Mouse (Mus musculus): ENCODE measurements around the gene Ptpn14.

Gene Ptpn14

DNA sequence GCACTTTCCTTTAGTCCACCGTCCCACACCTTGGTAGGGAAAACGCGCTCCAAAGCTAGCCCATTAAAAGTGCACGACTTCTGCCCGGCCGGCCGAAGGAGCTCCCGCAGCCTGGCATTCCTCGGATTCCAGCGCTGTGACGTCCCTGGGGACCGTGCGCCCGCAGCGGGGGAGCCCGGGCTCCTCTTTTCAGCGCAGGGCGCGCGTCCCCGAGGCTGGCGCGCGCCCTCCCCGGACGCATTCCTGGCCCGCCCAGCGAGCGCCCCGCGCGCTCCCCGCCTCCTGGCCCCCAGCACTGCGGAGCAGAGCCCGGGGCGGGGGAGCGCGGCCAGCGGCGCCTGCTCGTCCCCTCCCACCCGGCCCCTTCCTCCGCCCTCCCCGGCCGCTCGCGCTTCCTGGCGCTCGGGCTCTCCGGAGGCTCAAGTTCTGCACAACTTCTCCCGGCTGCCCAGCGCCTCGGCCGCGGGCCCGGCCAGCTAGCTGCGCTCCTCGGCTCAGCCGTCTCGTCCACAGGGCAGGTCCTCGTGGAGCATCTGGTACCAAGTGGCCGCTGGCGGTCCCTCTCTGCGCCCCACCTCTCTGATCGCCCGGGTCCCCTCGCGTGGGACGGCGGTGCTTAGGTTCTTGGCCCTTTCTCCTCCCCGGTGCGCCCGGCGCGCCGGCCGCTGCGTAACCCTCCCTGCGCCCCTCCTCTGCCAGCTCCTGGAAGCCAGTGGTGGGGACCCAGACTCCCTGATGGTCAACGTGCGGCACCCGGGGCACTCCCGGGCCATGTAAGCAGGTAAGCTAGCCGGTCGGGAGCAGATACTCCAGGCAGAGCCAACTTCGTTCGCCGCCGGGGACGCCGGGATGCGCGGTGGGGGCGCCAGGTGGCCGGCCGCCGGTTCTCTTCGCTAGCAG is at the start of gene Ptpn14:
TSS of gene Ptpn14 (plus strand) at position 385 of the 900 bp plus-strand sequence.
- POLR2A ChIA-PET: interaction anchor here in 3 of 4 experiments (0.6 to 2.2 kb wide), 40 partner anchors 9 to 808 kb away, joined by 3 to 12 read pairs (median 4); partner anchors contain the start of gene Cenpf (in 2 of the 3)
- CTCF ChIA-PET: interaction anchor here (0.6 to 2.5 kb wide), 11 partner anchors 118 to 200 kb away, joined by 3 to 11 read pairs (median 4); no protein-coding TSS in a partner anchor

DNA sequence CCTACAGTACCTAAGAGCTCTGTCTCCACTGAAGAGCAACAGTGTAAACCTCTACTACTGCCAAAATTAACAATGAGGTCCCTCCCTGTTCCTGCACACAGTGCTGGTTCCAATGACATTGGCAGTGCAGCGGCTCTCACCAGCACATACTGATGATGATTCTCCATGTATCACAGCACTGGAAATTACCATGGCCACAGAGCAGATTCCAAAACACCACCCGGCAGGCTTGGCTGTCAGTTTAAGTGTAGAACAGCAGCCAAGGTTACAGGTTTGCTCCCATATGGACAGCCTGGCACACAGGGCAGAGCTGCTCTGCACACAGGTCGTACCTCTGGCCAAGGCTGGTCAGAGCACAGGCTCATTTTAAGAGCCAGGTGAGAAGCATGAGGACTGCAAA is 48.5 kb upstream of the Ptpn14 start:
- ChIA-PET POLR2A (interaction anchor here in 2 of 4 experiments (0.6 kb wide), 2 partner anchors 336 to 681 kb away, joined by 3 to 5 read pairs; no protein-coding TSS in a partner anchor), CTCF (no interaction called here)

DNA sequence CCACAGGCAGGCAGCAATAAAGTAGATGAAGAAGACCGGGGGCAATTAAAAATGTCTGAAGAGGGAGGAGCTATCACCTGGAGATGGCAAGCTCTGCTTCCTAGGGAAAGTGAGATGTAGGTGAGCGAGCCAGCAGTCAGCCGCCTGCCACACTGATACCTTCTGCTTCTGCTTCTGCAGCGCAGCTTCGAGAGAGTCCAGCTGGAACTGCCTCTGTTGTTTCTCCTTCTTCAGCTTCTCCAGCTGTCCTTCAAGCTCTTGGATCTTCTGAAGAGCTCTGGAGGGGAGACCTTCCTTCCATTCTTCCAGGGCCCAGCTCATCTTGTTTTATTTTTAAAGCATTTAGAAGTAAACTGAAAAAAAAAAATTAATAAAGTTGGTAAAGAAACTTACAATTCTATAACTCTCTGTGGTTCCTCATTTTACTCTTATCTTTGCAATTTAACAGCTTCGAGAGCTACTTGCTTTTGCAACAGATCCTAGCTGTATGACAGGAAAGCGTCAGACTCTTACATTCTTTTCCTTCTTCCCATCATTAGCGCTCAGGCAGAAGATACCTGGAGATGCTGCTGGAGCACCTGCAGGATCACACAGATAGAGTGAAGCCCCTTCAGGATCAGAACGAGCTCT is 43.2 kb upstream of the Ptpn14 start:
- CTCF ChIA-PET: interaction anchor here in 1 of 4 experiments (1.0 kb wide), 1 partner anchor 458 kb away, joined by 6 read pairs; no protein-coding TSS in a partner anchor
- POLR2A ChIA-PET: interaction anchor here in 3 of 4 experiments (0.7 to 2.3 kb wide), 5 partner anchors 11 to 204 kb away, joined by 3 to 4 read pairs (median 3); no protein-coding TSS in a partner anchor

DNA sequence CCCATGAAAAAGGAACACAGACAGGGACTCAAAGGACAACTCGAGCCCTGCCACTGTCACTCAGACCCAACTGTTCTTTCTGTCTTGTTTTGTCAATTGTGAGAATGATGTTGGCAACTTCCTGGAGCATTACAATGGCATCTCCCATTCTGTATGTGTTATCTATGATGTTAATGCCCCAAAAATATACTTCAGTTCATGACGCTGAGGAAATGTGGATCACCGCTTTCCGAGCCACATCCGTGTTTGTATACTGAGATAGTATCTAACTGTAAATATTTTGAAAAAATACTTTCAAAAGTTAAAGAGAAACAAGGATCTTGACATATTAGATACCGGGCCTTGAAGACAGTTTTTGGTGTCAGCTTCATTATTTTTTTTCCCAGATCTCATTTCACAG is 42.0 kb upstream of the Ptpn14 start:
- ChIA-PET CTCF (interaction anchor here in 1 of 4 experiments (1.0 kb wide), 1 partner anchor 459 kb away, joined by 6 read pairs; no protein-coding TSS in a partner anchor), POLR2A (interaction anchor here in 1 of 4 experiments (0.6 to 2.3 kb wide), 6 partner anchors 22 to 1880 kb away, joined by 3 to 4 read pairs (median 4); partner anchors contain the start of gene Kctd3)

DNA sequence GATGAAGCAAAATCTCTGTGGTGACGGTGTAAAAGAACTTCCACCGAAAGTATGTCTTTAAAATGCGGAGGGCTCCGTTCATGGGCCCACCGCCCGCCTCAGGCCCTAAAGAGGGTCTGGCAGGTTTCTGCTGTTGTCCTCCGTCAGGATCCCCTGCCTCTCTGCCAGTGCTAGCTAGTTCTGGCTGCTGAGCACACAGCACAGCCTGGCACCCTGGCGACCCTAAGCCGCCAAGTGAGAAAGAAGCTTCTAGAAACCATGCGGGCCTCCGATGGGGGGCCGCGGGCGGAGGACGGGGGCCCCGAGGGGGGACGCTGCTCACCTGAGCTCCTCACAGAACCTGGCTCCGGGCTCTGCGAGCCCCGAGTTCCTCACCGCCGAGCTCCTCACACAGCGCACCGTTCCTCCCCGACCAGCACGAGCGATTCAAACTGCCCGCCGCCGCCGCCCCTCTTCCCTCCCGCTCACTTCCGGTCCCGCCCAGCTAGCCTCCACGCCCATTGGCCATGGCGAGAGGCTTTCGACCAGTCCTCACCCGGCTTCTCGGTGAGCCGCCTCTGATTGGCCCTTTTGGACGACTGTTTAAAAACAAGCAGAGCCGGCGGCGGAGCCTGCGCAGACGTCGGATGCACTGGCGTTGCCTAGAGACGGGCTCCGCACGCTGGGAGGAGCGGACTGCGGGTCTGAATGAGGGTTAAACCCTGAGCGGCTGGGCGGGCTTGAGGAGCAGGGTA is 40.2 kb upstream of the Ptpn14 start, which contains the start of gene Cenpf:
TSS of gene Cenpf (minus strand) at position 433 of the 734 bp plus-strand sequence.
- POLR2A ChIA-PET: interaction anchor here in 3 of 4 experiments (0.6 to 1.6 kb wide), 23 partner anchors 8 to 675 kb away, joined by 3 to 6 read pairs (median 4); partner anchors contain the start of genes Ptpn14 (in 1 of the 3) and Smyd2 (in 1 of the 3)
- CTCF ChIA-PET: interaction anchor here in 2 of 4 experiments (1.0 to 1.4 kb wide), 3 partner anchors 10 to 196 kb away, joined by 3 to 7 read pairs (median 4); no protein-coding TSS in a partner anchor

DNA sequence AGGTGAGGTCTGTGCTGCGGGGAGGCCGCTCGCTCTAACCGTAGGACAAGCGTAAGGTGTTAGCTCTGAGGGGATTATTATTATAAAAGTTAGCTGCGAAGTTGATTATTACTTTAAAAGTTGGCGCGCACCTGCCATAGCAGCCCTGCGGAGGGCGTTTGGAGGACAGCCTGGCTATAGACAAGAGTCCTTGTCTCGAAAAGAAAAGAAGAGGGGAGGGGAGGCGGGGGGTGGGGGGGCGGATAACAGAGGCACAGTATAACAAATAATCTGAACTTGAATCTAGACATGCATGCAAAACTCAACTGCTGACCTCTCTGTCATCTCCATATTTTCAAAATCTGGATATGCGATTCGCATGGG is 39.7 kb upstream of the Ptpn14 start:
- ChIA-PET POLR2A (interaction anchor here in 2 of 4 experiments (0.6 to 1.6 kb wide), 17 partner anchors 8 to 234 kb away, joined by 3 to 6 read pairs (median 4); partner anchors contain the start of gene Smyd2 (in 1 of the 2)), CTCF (interaction anchor here in 2 of 4 experiments (1.0 to 1.4 kb wide), 3 partner anchors 11 to 195 kb away, joined by 3 to 7 read pairs (median 4); no protein-coding TSS in a partner anchor)

DNA sequence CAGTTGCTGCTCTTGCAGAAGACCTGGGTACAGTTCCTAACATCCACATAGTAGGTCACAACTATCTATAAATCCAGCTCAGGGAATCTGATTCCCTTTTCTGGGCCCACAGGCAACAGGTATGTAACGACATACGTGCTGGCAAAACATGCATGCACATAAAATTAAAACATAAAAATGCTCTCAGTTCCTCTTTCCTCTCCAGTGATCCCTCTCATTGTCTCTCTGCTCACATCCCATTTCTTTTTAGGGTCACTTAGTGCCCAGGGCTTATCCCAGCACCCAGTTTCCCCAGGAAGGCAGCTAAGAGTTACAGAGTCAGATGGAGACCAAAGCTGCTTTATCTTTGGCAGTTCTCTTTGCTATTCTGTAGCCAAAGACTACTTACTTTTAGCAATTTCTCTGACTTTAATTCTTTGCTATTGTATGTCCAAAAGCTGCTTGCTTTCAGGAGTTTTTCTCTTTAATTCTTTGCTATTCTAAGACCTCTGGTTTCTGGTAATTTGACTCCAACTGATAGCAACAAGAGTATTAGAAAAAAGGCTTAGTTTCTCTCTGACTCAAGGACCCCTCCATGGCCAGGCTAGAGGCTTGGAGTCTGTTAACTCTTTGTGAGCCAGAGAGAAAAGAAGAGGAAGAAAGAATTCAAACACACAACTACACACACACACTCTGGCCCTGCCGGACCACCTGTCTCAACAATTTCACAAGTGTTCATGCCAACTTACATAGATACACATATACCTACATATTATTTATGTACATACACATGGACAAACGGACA is 38.8 kb upstream of the Ptpn14 start:
- ChIA-PET POLR2A (interaction anchor here in 1 of 4 experiments (1.6 kb wide), 1 partner anchor 14 kb away, joined by 4 read pairs; no protein-coding TSS in a partner anchor), CTCF (no interaction called here)

DNA sequence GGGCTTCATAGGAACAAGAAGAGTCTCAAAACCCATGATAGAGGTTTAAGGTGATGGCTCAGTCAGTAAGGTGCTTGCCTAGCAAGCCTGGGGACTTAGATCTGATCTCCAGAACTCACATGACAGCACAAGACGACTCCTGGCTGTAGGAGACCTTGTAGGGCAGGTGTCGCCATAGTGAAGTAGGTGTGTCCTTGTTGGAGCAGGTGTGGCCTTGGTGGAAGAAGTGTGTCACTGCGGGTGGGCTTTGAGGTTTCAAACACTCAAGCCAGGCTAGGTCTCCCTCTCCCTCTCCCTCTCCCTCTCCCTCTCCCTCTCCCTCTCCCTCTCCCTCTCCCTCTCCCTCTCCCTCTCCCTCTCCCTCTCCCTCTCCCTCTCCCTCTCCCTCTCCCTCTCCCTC is 35.6 kb upstream of the Ptpn14 start:
- ChIA-PET CTCF (interaction anchor here in 1 of 4 experiments (1.5 kb wide), 1 partner anchor 191 kb away, joined by 3 read pairs; no protein-coding TSS in a partner anchor), POLR2A (interaction anchor here in 1 of 4 experiments (0.8 to 1.2 kb wide), 2 partner anchors 18 to 141 kb away, joined by 3 read pairs; no protein-coding TSS in a partner anchor)

DNA sequence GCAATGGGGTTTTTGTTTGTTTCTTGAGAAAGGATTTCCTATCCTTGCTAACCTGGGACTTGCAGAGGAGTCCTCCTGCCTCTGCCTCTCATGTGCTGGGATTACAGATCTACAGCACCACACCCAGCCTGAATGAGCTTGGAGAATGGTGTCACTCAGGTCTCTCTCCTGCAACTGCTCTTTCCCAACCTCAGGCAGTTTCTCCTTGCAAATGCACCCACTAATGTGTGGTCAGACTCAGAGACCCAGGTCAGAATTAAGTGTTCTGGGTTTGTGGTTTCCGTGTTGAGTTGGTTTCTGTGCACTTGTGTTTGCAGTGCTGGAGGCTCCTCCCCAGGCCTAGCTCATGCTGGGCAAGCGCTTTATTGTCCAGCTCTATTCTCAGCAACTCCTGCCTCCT is 33.7 kb upstream of the Ptpn14 start:
- POLR2A ChIA-PET: interaction anchor here (0.6 to 1.5 kb wide), 5 partner anchors 11 to 1171 kb away, joined by 3 to 4 read pairs (median 3); no protein-coding TSS in a partner anchor
- CTCF ChIA-PET: interaction anchor here in 2 of 4 experiments (0.7 to 0.8 kb wide), 3 partner anchors 123 to 587 kb away, joined by 3 to 4 read pairs (median 3); no protein-coding TSS in a partner anchor

DNA sequence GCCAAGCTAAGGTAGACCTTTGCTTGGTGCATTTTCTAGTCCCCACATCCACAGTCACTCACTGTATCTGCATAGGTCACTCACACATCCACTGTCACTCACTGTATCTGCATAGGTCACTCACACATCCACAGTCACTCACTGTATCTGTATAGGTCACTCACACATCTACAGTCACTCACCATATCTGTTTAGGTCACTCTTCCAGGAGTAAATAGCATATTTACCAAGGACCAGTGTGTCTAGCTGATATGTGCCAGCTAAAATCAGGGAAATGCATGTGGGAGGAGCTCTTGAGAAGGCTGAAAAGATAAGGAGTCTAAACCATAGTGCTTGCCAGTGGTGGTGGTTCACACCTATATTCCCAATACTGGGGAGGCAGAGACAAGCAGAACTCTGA is 32.7 kb upstream of the Ptpn14 start:
- ChIA-PET POLR2A (interaction anchor here in 3 of 4 experiments (0.6 to 2.1 kb wide), 5 partner anchors 7 to 1172 kb away, joined by 3 to 4 read pairs (median 4); partner anchors contain the start of gene Cenpf (in 1 of the 3)), CTCF (interaction anchor here in 1 of 4 experiments (0.6 kb wide), 1 partner anchor 185 kb away, joined by 4 read pairs; no protein-coding TSS in a partner anchor)

DNA sequence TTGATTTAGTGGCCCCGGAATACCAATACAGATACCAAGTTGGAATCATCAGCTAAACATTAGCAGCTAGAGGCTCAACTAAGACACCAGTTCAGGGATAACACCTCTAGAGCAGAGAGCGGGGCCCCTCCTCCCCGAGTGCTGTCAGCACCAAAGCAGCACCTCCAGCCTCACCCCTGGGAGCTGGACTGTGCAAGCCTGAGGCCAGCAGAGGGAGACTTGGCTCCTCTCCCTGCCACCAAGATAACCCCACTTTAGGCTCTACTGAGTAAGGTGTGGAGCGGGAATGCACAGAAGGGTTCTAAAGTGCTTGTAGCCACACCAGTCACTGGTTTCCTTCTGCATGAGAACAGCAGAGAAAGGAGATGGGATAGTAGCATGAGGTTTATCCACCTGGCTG is 29.7 kb upstream of the Ptpn14 start:
- POLR2A ChIA-PET: interaction anchor here in 1 of 4 experiments (0.8 kb wide), 1 partner anchor 185 kb away, joined by 3 read pairs; no protein-coding TSS in a partner anchor
- CTCF ChIA-PET: interaction anchor here in 3 of 4 experiments (0.8 to 2.2 kb wide), 6 partner anchors 169 to 229 kb away, joined by 3 to 10 read pairs (median 4); no protein-coding TSS in a partner anchor

DNA sequence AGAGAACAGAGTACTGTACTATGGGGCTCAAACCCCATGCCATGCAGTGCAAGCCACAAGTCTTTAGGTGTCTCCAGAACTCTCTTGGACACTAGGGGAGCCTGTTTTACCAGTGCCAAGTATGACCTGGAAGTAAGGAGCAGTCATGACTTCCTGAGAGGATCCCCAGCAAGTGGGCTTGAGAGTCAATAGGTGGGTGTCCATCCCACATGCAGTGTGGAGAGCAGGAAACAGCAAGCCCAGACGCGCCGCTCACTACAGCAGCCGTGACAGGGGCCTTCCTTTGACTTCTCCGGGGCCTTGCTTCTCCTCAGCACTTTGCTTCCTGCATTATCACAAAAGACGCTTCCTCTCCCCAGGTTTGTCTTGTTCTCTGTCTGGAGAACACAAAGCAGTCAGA is 27.9 kb upstream of the Ptpn14 start:
- CTCF ChIA-PET: interaction anchor here in 1 of 4 experiments (0.7 kb wide), 1 partner anchor 170 kb away, joined by 3 read pairs; no protein-coding TSS in a partner anchor
- POLR2A ChIA-PET: no interaction called here

DNA sequence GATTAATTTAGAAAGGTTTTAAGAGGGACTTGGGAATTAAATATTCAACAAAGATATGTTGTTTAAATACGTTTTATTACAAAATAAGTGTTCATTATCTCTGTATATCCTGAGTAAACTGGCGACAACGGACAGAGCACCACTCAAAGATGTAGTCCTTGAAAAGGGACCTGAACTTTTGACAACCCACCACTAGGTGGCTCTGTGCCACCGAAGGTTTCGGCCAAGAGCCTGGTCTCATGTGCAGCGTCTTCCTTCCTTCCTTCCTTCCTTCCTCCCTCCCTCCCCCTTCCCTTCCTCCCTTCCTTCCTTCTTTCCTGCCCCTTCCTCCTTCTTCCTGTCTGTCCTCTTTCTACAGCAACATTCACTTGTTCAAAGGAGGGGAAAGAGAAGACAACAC is 27.1 kb upstream of the Ptpn14 start:
- ChIA-PET POLR2A (no interaction called here), CTCF (interaction anchor here in 1 of 4 experiments (0.7 kb wide), 1 partner anchor 608 kb away, joined by 3 read pairs; no protein-coding TSS in a partner anchor)

DNA sequence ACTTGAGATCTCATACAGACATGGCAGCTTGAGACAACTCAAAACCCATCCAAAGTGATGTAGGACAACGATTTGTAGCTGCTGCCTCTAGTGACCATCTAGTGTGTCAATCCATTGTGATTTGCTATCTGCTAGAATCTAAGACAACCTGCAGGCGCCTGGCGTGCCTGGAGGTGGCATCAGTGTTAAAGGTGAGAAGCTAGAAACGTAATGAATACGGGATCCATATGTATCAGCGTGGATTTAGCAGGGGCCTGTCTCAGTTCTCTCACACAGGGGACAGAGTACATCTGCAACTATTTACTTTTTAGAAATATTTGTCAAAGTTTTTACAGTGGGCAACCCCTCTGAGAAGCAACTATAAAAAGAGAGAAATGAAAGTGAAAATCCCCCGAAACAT is 24.9 kb upstream of the Ptpn14 start:
- CTCF ChIA-PET: interaction anchor here (0.5 to 2.9 kb wide), 18 partner anchors 41 to 1510 kb away, joined by 3 to 24 read pairs (median 4); no protein-coding TSS in a partner anchor
- POLR2A ChIA-PET: interaction anchor here in 3 of 4 experiments (0.6 to 2.3 kb wide), 7 partner anchors 33 to 181 kb away, joined by 3 to 10 read pairs (median 3); no protein-coding TSS in a partner anchor

DNA sequence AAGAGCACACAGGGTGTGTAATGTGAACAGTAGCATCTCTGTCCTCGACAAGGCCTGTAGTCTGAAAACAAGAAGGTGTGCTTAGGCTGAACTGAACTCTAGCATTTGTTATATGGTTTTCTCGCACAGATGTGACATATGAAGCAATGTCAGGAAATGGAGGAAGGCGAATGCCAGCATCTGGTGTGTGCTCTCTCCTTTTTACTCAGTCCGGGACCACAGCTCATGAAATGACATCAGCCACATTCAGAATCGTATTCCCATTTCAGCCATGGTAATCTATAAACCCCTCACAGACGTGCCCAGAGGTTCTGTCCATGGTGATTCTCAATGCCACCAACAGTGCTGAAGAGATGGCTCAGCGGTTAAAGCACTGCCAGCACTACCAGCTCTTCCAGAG is 24.5 kb upstream of the Ptpn14 start:
- CTCF ChIA-PET: interaction anchor here (0.5 to 2.9 kb wide), 17 partner anchors 41 to 1509 kb away, joined by 3 to 24 read pairs (median 4); no protein-coding TSS in a partner anchor
- POLR2A ChIA-PET: interaction anchor here in 3 of 4 experiments (1.0 to 2.3 kb wide), 6 partner anchors 33 to 180 kb away, joined by 3 to 10 read pairs (median 3); no protein-coding TSS in a partner anchor

DNA sequence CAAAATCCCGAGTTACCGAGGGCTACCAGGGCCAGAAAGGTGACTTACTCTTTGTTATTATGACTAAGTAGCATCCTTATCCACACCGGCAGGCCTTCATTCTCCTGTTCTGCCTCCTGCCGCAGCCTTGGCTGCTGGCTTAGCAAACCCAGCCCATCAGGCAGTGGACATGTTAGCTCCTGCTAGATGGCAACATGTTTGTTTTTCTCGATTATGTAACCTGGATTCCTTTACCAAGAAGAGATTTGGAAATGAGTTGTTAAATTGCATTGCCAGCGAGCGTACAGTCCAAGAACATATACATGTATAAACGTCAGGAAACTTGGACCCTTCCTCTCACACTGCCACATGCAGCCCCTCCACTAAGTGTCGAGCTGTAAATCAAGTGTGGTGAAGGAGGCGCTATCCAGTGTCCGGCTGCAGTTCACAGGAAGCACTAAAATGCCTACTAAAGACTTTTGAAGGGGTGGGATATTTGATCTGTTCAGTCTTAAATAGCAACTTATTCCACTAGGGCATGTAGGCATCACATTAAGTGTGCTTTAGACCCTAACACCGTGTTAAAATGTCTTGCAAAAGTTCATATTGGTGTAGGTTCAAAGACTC is 21.9 kb upstream of the Ptpn14 start:
- POLR2A ChIA-PET: interaction anchor here in 1 of 4 experiments (0.5 to 1.6 kb wide), 3 partner anchors 20 to 46 kb away, joined by 3 read pairs; no protein-coding TSS in a partner anchor
- CTCF ChIA-PET: no interaction called here

Data from embryonic stem cell, embryonic (primary cell).